Mouse (Mus musculus) forebrain, embryonic 14.5 days (tissue): Measurements from ENCODE around the gene Cyp2c29. TPM values are rescaled to one million over a fixed set of nuclear protein-coding genes. Genes with fewer than 3 reads are reported as not detected.
"Not testable (repeated sequence)": the region's sequence is repeated elsewhere in the genome, so short reads cannot be mapped to it uniquely, and the experiment has no call there.

ENCODE experiments used
- ATAC-seq: fragments of 200-750 bp; cut with Nextera tagmentation; 2 replicates; pipeline ENCODE4 v1.8.0; 2017; ENCODE audit warnings: mild to moderate bottlenecking, moderate library complexity
- DNase-seq: peaks from one replicate; pipeline ENCODE4 v3.0.0-alpha.2; 2015; ENCODE audit warnings: low spot score
- H3K27ac ChIP-seq: fragments of 300-500 bp; sonication (generic); 2 replicates; pipeline ENCODE4 v1.5.1; 2014; ENCODE audit warnings: low read depth, mild to moderate bottlenecking, control low read depth, low read length, moderate library complexity
- H3K27me3 ChIP-seq: fragments of 300-500 bp; sonication (generic); replicated peaks from 2 replicates; pipeline ENCODE4 v1.6.1; 2014; ENCODE audit warnings: low read length, control low read depth, mixed read lengths; ENCODE audit not compliant: control insufficient read depth, insufficient read depth
- H3K36me3 ChIP-seq: fragments of 300-500 bp; sonication (generic); 2 replicates; pipeline ENCODE4 v1.6.1; 2014; ENCODE audit warnings: low read length, control low read depth; ENCODE audit not compliant: control insufficient read depth, insufficient read depth
- H3K4me1 ChIP-seq: fragments of 300-500 bp; sonication (generic); 2 replicates; pipeline ENCODE4 v1.6.1; 2014; ENCODE audit warnings: antibody characterized with exemption, low read length, control low read depth; ENCODE audit not compliant: control insufficient read depth, insufficient read depth
- H3K4me2 ChIP-seq: fragments of 300-500 bp; sonication (generic); 2 replicates; pipeline ENCODE4 v1.6.1; 2014; ENCODE audit warnings: mild to moderate bottlenecking, control low read depth, low read length
- H3K4me3 ChIP-seq: fragments of 300-500 bp; sonication (generic); 2 replicates; pipeline ENCODE4 v1.5.1; 2014; ENCODE audit warnings: low read depth, low read length, control low read depth
- H3K9ac ChIP-seq: fragments of 300-500 bp; sonication (generic); 2 replicates; pipeline ENCODE4 v1.6.1; 2014; ENCODE audit warnings: mild to moderate bottlenecking, low read length, control low read depth, moderate library complexity
- H3K9me3 ChIP-seq: fragments of 300-500 bp; sonication (generic); replicated peaks from 2 replicates; pipeline ENCODE4 v1.6.1; 2016; ENCODE audit warnings: low read length, control low read depth, mixed read lengths; ENCODE audit not compliant: control insufficient read depth
- WGBS: fragments of 180-500 bp; shearing (Covaris S2); extraction: QIAGEN DNeasy Blood & Tissue Kit; methylation state at CpG from one replicate; pipeline ENCODE4 v1.1.7; 2014; 5-methylcytosine and 5-hydroxymethylcytosine counted together
- polyA plus RNA-seq: library from polyadenylated mRNA; unstranded; fragments of >200 nt; fragmentation: Nextera tagmentation; extraction: Ambion mirVana; gene quantifications from 2 replicates; pipeline ENCODE4 v1.2.1, GENCODE M21; 2014

Gene Cyp2c29
- polyA plus RNA-seq, result not detected in 2 replicates

- not testable (repeated sequence) for H3K27ac ChIP-seq, H3K9me3 ChIP-seq, H3K36me3 ChIP-seq, DNase-seq, H3K9ac ChIP-seq, H3K4me3 ChIP-seq, ATAC-seq, H3K4me2 ChIP-seq, H3K4me1 ChIP-seq, H3K27me3 ChIP-seq
- no CpG with 5 or more reads among the region's 1 CpGs for WGBS
Observed at GRCm38 (mm10) chr19:39269105-39269504, at the start of gene Cyp2c29. TSS of gene Cyp2c29 (plus strand) at chr19:39269405.

- WGBS, result 67% methylated on average over 2 of the region's 2 CpGs
- ATAC-seq, H3K4me1 ChIP-seq, H3K4me2 ChIP-seq, H3K27ac ChIP-seq, H3K36me3 ChIP-seq, H3K9me3 ChIP-seq, H3K9ac ChIP-seq, H3K27me3 ChIP-seq, H3K4me3 ChIP-seq, DNase-seq: not testable (repeated sequence)
Observed at GRCm38 (mm10) chr19:39267036-39267435, 2.2 kb upstream of the Cyp2c29 start.

- Histone ChIP-seq H3K9me3 (peaks cover 3% of the 10 kb centered on the region; the same call in 1 of the 2 replicates), H3K27ac (no peak overlapping the region), H3K36me3 (no peaks in the 10 kb centered on the region), H3K4me1 (no peaks in the 10 kb centered on the region), H3K27me3 (no peaks in the 10 kb centered on the region), H3K4me2 (no peak overlapping the region), H3K4me3 (no peak overlapping the region), H3K9ac (no peak overlapping the region)
- no peak for DNase-seq
- ATAC-seq, result no peak
Observed at GRCm38 (mm10) chr19:39282801-39283200, 13.6 kb downstream of the Cyp2c29 start.

GRCm38 (mm10) chr19:39285637-39286036, 16.4 kb downstream of the Cyp2c29 start:
- Histone ChIP-seq H3K9me3 (peaks cover 8% of the 10 kb centered on the region), H3K4me1 (no peaks in the 10 kb centered on the region), H3K27ac (no peak overlapping the region), H3K4me3 (no peak overlapping the region), H3K4me2 (no peak overlapping the region), H3K9ac (no peak overlapping the region), H3K36me3 (no peaks in the 10 kb centered on the region), H3K27me3 (no peaks in the 10 kb centered on the region)
- no peak for ATAC-seq
- DNase-seq, result no peak

- Histone ChIP-seq H3K4me2 (no peak overlapping the region), H3K27me3 (no peaks in the 10 kb centered on the region), H3K4me3 (no peak overlapping the region), H3K36me3 (no peaks in the 10 kb centered on the region), H3K9me3 (peaks cover 8% of the 10 kb centered on the region), H3K27ac (no peak overlapping the region), H3K4me1 (no peaks in the 10 kb centered on the region), H3K9ac (no peak overlapping the region)
- ATAC-seq, result no peak
- no peak for DNase-seq
- 78% methylated on average over 4 of the region's 4 CpGs for WGBS
Observed at GRCm38 (mm10) chr19:39286825-39287224, 17.6 kb downstream of the Cyp2c29 start.

- peaks cover 8% of the 10 kb centered on the region for H3K9me3 ChIP-seq
- no peaks in the 10 kb centered on the region for H3K4me1 ChIP-seq
- no peak for DNase-seq
- H3K4me3 ChIP-seq, result no peak overlapping the region
- no peak overlapping the region for H3K27ac ChIP-seq
- no peaks in the 10 kb centered on the region for H3K27me3 ChIP-seq
- H3K36me3 ChIP-seq, result no peaks in the 10 kb centered on the region
- no peak for ATAC-seq
- H3K9ac ChIP-seq, result no peak overlapping the region
- WGBS, result 65% methylated on average over 3 of the region's 3 CpGs
- no peak overlapping the region for H3K4me2 ChIP-seq
Observed at GRCm38 (mm10) chr19:39288978-39289377, 19.8 kb downstream of the Cyp2c29 start.

Other genes starting within 250 kb of the Cyp2c29 start
- not detected in 2 replicates for gene Cyp2c65, start 208.4 kb upstream of the Cyp2c29 start, polyA plus RNA-seq
- gene Cyp2c66, start 155.5 kb upstream of the Cyp2c29 start, polyA plus RNA-seq, result not detected in 2 replicates
- not detected in 2 replicates for gene Cyp2c38, start 193.7 kb downstream of the Cyp2c29 start, polyA plus RNA-seq
- gene Cyp2c39, start 241.5 kb downstream of the Cyp2c29 start, polyA plus RNA-seq, result not detected in 2 replicates